Mouse (Mus musculus) ovary, adult 18-20 months (tissue): ENCODE measurements at regions not wholly inside any gene's neighbourhood (a gene's known extent, or its start where the extent isn't known, plus 50 kb on each side); places are given as distances from the start of the nearest gene placed in this dataset.

ENCODE experiments used
- DNase-seq: peaks from one replicate; pipeline ENCODE4 v3.0.0; 2022; ENCODE audit warnings: low spot score, mixed read lengths

DNA sequence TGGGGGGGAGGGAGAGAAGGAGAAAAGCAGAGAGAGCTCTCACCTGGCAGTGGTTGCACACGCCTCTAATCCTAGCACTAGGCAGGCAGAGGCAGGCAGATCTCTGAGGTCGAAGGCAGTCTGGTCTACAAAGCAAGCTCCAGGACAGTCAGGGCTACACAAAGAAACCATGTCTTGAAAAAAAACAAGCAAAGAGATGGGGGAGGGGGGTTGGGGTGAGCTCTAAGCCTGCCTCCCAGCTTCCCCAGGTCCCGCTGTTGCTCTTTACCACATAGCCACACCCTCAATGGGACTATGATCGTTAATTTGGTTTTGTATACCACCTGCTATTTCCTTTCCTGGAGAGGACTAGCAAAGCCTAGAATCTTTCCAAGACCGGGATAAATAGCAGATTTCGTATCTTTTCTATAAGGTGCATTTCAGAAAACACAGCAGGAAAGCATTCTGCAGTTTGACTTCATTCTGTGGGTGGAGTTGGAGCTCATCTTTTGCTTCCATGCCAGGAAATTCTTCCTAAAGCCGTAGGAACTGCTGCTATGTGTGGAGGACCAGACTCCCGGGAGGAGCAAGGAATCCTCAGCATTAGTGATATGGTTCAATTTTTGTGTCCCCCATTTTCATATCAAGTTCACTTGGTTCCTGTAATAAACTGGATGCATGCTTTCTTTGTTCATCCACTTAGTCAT, 52.7 kb upstream of the Rgma start:
- no peak for DNase-seq

DNA sequence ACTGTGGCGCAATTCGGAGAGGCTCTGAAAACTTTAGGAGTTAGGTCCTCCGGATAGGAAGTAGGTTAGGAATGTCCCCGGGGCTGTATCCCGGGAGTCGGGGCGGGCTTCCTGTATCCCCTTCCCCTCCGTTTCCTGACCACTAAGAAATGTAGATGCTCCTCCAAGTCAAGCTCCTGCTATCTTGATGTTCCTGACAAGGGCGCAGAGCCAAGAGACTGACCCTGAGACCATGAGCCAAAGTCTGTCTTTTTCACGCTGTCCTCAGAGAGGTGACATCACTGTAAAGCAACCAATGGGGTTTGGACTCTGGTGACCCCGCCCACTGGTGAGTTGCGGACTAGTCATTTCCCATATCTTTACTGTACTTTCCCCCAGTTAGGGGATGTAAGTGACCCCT, 51.8 kb upstream of the Rgma start:
- DNase-seq: no peak

DNA sequence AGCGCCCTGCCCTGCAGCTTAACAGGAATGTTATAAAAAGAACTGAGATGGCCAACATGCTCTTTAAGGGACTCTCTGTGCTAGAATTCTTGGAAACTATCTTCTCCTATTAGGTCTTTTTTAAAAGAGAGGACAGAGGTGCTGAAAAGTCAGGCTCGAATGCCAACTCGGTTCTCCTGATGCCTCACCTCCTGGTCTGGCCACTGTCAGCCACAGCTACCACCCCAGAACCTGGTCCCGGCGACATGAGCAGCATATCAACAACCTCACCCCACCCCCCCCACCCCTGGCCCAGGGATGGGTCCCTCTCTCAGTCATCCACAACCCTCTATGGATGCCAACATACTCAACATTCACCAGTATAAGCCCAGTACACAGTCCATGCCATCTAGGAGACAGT, 49.8 kb upstream of the Rgma start:
- no peak for DNase-seq
